Comparison of ENCODE assay signal across 28 mouse cellular contexts in the genomic region with DNA sequence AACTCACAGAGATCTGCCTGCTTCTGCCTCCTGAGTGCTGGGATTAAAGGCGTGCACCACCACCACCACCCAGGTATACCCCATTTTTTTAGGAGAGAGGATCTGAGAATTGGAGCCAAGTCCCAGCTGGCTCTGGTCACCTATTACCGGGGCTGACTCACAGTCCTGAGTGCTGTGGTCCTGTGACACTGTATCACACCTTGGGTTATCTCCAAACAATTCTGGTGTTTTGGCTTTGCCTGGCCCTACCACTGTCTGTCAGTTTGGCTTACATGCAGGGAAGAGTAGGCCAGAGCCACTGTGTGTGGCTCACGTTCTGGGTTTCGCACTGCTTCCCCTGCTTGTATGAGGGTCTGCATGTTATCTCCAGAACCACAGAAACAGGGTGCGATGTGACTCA. TPM values are rescaled to one million over a fixed set of nuclear protein-coding genes. Genes with fewer than 3 reads are reported as not detected.
DNase-seq lines count a peak whose midpoint lies in the region; TF ChIP-seq lines count a peak whose summit lies in the region.
"Had no signal": no experiment of that assay in that cellular context is flagged by ENCODE, and none has a peak within 500 bp of the region (broad histone marks: within the 10 kb centered on the region; RNA-seq: fewer than 3 reads in every experiment).

No protein-coding gene starts in this region.

- no peak overlapping the region for H3K27ac ChIP-seq in gastrocnemius, adult 2 months
- H3K27ac ChIP-seq in layer of hippocampus, adult 2 months: peak overlapping the region; percentile 62; the same call in 1 of the 2 replicates
- H3K27ac ChIP-seq: embryonic facial prominence, embryonic 12.5 days; forebrain, embryonic 12.5 days; forebrain, embryonic 15.5 days; hindbrain, embryonic 10.5 days; hindbrain, embryonic 13.5 days; intestine, embryonic 15.5 days had no signal

- no peak for TF ChIP-seq CTCF in gastrocnemius, adult 2 months (IDR thresholded peaks at IDR 0.05)
- TF ChIP-seq CTCF in layer of hippocampus, adult 2 months (conservative IDR thresholded peaks at IDR 0.05): no peak

- no peak overlapping the region for H3K4me3 ChIP-seq in gastrocnemius, adult 2 months
- no peak overlapping the region for H3K4me3 ChIP-seq in layer of hippocampus, adult 2 months
- H3K4me3 ChIP-seq: embryonic facial prominence, embryonic 12.5 days; erythroblast, embryonic 14.5 days; forebrain, embryonic 12.5 days; forebrain, embryonic 15.5 days; hindbrain, embryonic 10.5 days; hindbrain, embryonic 13.5 days; intestine, embryonic 15.5 days had no signal

- intact Hi-C loops in gastrocnemius, adult 2 months (cut with DNase I): no loop called here
- intact Hi-C loops in gastrocnemius, postnatal 14 days (cut with DNase I; ENCODE audit: low total_unique reads): loop anchor here (5.0 kb wide), 1 partner anchor 47 kb away; the partner anchor contains the start of gene Xrcc6

- DNase-seq in cerebellum, adult 18-20 months: peak; percentile 35 to 41
- no peak for DNase-seq in cerebellum, adult 11 months
- peak; percentile 7 for DNase-seq in gastrocnemius, adult 2 months
- no peak for DNase-seq in gastrocnemius, postnatal 14 days
- DNase-seq in layer of hippocampus, adult 2 months (ENCODE audit: low spot score in 2 of 2): no peak
- no peak for DNase-seq in layer of hippocampus, adult 18-20 months (ENCODE audit: low spot score in 2 of 2)
- peak; percentile 71 for DNase-seq in brain, adult 2 months (ENCODE audit: low read depth, low spot score)
- no peak for DNase-seq in B cell, adult 2 months
- DNase-seq: adrenal gland, postnatal 10 days; cerebellum, adult 11-12 months; cerebellum, adult 9-11 months; cerebellum, postnatal 36 days; gastrocnemius, postnatal 10 days; heart, adult 18-20 months; heart, postnatal 36 days; kidney, adult 11 months had no signal

RNA-seq across cellular contexts. Expression of gene Csdc2, which starts 3.7 kb away (rescaled TPM):
- 1 to 10 TPM; 1.6 to 2.1 TPM for total RNA-seq in gastrocnemius, adult 2 months (2021)
- 1 to 10 TPM; 3.7 to 3.8 TPM for total RNA-seq in gastrocnemius, postnatal 14 days (2021)
- 10 to 100 TPM; 75.2 to 81.8 TPM for total RNA-seq in layer of hippocampus, adult 2 months (2021)
- total RNA-seq in layer of hippocampus, adult 18-20 months (2021): 10 to 100 TPM; 71.1 to 72.6 TPM
- total RNA-seq: G1E had no signal

RNA-seq across cellular contexts. Expression of gene Polr3h, which starts 14.2 kb away (rescaled TPM):
- 1 to 10 TPM; 6.4 to 7.6 TPM for total RNA-seq in gastrocnemius, adult 2 months (2021)
- total RNA-seq in gastrocnemius, postnatal 14 days (2021): 1 to 10 TPM; 7.3 to 8.1 TPM
- 10 to 100 TPM; 44.8 to 51.4 TPM for total RNA-seq in layer of hippocampus, adult 2 months (2021)
- 10 to 100 TPM; 47.4 to 50.7 TPM for total RNA-seq in layer of hippocampus, adult 18-20 months (2021)

RNA-seq across cellular contexts. Expression of gene Pmm1, which starts 20.5 kb away (rescaled TPM):
- total RNA-seq in gastrocnemius, adult 2 months (2021): 10 to 100 TPM; 16.2 to 17.2 TPM
- 10 to 100 TPM; 15.2 to 16.9 TPM for total RNA-seq in gastrocnemius, postnatal 14 days (2021)
- total RNA-seq in layer of hippocampus, adult 2 months (2021): 100 to 1,000 TPM; 214 to 224 TPM
- total RNA-seq in layer of hippocampus, adult 18-20 months (2021): 100 to 1,000 TPM; 216 to 221 TPM

RNA-seq across cellular contexts. Expression of gene 1700029P11Rik, which starts 40.1 kb away (rescaled TPM):
- total RNA-seq in gastrocnemius, adult 2 months (2021): not detected
- total RNA-seq in gastrocnemius, postnatal 14 days (2021): not detected
- total RNA-seq in layer of hippocampus, adult 2 months (2021): not detected
- not detected for total RNA-seq in layer of hippocampus, adult 18-20 months (2021)
- total RNA-seq: adrenal gland, adult 18-20 months; adrenal gland, postnatal 10 days; adrenal gland, postnatal 36 days; CH12.LX; G1E; gastrocnemius, postnatal 10 days; gastrocnemius, postnatal 4 days; heart, adult 18-20 months; heart, postnatal 36 days had no signal

RNA-seq across cellular contexts. Expression of gene Xrcc6, which starts 47.4 kb away (rescaled TPM):
- 10 to 100 TPM; 23.9 to 25.4 TPM for total RNA-seq in gastrocnemius, adult 2 months (2021)
- 10 to 100 TPM; 22.0 to 26.6 TPM for total RNA-seq in gastrocnemius, postnatal 14 days (2021)
- 10 to 100 TPM; 20.6 to 26.3 TPM for total RNA-seq in layer of hippocampus, adult 2 months (2021)
- total RNA-seq in layer of hippocampus, adult 18-20 months (2021): 10 to 100 TPM; 26.3 to 27.1 TPM

Comparison
In these comparisons a context has a peak if more than half of its experiments do, and no peak if none do; other contexts are left out.
1. DNase-seq: peak in cerebellum, adult 18-20 months (2 of 2), gastrocnemius, adult 2 months (single experiment) and brain, adult 2 months (single experiment); none in cerebellum, adult 11 months (single experiment), gastrocnemius, postnatal 14 days (single experiment), layer of hippocampus, adult 2 months (0 of 2), layer of hippocampus, adult 18-20 months (0 of 2) and B cell, adult 2 months (0 of 2).
2. RNA of gene Csdc2, which starts 3.7 kb away (total RNA-seq): 75.2 to 81.8 TPM in layer of hippocampus, adult 2 months and 71.1 to 72.6 TPM in layer of hippocampus, adult 18-20 months; 3.7 to 3.8 TPM in gastrocnemius, postnatal 14 days and 1.6 to 2.1 TPM in gastrocnemius, adult 2 months; every median in the first group is over 10 times any median in the second.
3. RNA of gene Polr3h, which starts 14.2 kb away (total RNA-seq): 44.8 to 51.4 TPM in layer of hippocampus, adult 2 months and 47.4 to 50.7 TPM in layer of hippocampus, adult 18-20 months; 7.3 to 8.1 TPM in gastrocnemius, postnatal 14 days and 6.4 to 7.6 TPM in gastrocnemius, adult 2 months; every median in the first group is over 4 times any median in the second.
4. RNA of gene Pmm1, which starts 20.5 kb away (total RNA-seq): 214 to 224 TPM in layer of hippocampus, adult 2 months and 216 to 221 TPM in layer of hippocampus, adult 18-20 months; 16.2 to 17.2 TPM in gastrocnemius, adult 2 months and 15.2 to 16.9 TPM in gastrocnemius, postnatal 14 days; every median in the first group is over 10 times any median in the second.